Mouse (Mus musculus): ENCODE data around the gene Cpsf7.
"Not testable (repeated sequence)": the region's sequence is repeated elsewhere in the genome, so short reads cannot be mapped to it uniquely, and the experiment has no call there.

The Cpsf7 gene

DNA sequence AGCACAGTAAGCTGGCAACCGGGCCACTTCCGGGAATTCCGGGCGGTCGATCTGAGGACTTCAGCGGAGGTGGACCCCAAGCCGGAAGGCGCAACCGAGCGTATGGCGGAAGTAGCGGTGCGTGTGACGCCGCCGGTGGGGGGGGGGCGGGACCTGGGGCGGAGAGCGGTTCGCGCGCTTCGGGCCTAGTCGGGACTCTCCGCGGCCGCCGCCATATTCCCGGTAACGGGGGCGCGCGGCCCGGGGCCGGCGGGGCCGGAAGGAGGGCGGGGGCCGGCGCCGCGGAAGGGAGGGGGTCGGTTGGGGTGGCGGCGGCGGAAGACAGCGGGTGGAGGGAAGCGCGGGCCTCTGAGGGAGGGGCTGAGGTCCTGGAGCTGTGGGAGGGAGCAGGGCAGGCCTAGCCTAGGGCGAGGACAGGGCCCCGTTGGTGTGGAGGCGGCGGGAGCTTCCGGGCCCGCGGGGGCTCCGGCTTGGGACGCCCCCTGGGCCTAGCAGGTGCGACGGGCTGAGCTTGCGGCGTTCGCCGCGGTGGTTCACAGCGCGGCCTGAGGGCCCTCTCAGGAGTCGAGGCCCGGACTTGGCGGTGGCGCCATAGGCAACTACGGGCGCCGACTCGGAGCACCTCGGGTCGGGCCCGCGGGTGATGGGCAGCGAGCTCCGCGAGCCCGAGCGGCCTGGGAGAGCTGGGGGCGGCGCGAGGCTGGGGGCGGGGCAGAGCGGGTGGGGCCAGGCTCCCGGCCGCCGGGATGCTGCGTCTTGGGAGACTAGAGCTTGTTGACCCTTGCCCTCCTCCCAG, at the start of gene Cpsf7:
Gene Cpsf7, plus strand, starts transcription at position 161 of the 796 bp plus-strand sequence.
- DNase-seq: peak; percentile 88

DNA sequence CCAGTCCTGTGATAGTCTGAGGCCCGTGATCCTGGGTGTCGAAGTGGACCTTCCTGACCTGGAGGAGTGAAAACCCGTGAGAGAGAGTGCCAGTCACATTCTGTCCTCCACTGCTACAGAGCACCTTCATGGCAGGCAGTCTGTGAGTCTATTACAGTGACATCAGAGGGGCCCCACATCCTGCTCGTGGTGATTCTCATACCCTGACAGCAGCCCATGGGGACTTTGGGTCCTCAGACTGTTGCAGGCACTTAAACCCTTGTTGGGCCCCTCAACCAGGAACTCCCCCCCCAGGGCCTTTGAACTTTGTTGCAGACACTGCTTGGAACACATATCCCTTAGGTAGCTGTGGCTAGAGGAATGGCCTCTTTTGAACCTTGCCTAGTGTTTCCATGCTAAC, 45.5 kb upstream of the Cpsf7 start:
- no peak for DNase-seq

DNA sequence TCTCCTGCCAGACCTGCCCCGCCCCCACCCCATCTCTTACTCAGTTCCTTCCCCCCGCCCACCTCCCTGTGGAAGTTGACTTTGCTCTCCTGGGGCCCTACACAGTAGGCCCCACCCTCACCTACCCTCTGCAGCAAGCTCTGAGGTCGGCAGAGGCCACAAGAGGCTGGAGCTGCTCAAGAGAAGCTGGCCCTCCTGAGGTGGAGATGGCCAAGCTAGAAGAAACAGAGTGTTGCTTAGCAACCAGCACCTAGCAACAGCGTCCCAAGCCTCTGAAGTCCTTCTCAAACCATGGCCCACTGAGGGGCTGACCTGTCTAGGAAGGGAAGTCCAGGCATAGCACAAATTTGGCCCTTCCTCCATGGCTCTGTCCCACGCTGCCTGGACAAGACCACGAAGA, 42.4 kb upstream of the Cpsf7 start, which contains the start of gene Ppp1r32:
Gene Ppp1r32, minus strand, starts transcription at position 226 of the 400 bp plus-strand sequence.
- no peak for DNase-seq

DNA sequence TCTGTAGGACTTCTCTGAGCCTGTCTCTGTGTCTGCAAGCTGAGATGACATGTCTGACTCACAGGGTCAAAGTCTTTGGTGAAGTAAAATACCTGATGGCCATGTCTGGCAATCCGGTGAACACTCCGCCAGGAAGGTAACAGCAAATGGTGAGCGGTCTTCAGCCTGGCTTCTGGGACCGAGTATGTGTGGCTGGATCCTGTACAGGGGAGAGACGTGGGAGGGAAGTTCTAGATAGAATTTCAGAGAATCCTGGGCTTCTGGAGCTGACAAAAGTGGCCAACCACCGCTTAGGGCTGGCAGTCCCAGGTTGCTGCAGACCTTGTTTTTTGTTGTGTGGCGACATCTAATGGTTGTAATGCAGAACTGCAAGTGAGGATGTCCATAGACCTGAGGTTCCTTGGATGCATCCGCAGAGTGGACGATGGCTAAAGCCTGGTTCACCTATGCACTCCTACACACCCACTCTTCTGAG, 38.8 kb upstream of the Cpsf7 start:
- DNase-seq: peak; percentile 30

DNA sequence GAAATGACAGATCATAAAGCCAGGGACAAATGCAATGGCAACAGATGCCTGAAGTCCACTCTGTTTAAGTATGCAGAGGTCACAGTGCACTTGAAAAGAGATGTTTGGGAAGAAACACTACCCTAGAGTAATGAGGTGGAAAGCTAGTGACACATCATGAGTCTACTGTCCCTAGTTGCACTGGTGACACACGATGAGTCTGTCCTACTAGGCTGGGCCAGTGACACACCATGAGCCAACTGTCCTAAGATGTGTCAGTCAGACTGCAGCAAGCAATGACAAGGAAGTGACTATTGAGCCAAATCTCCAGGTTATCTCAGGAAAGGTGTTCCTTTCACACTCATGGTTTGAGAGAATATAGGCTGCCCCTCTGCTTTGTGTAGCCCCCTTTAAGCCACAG, 29.4 kb upstream of the Cpsf7 start:
- no peak for DNase-seq

DNA sequence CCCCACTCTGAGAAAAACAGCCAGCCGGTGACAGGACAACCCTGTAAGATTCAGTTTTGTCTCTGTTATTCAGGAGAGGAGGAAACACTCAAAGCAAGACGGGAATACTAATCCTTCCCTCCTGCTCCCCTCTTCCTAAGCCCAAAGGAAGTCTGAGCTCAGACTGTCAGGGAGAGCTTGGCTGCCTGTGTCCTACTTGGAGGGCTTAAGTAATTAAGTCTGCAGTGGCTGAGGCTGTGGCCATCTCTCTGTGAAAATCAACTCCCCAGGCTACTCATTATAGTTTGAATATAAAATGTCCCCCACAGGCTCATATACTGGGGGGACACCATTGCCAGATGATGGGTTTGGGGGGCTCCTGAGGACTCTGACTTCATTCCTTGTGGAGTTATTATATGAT, 28.1 kb upstream of the Cpsf7 start:
- no peak for DNase-seq

DNA sequence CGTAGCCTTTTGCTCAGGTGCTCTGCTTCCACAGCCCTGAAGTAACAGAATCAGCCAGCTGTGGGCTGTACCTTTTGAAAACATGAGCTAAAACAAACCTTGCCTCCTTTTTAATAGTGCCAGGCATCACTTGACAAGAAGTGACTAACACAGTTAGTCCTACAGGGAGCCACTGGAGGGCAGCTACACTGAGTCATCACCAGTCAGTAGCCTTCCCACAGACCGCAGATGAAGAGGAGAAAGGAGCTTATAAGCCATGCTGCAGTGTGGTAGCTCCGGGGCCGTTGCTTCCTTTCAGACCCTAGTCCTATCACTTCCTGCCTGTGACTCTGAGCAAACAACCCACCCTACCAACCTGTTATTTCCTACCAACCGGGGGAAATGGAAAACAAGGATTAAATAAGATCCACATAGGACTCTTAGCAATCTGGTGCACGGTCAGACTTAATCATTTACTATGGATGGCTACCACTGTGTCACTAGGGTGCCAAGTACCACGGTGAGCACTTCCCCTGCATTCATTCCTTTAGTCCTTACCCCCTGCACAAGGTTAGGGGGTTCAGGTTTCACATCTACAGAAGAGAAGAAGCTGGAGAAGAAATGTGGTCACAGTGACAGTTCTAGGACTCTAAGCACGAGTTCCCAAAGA, 27.4 kb upstream of the Cpsf7 start:
- no peak for DNase-seq

DNA sequence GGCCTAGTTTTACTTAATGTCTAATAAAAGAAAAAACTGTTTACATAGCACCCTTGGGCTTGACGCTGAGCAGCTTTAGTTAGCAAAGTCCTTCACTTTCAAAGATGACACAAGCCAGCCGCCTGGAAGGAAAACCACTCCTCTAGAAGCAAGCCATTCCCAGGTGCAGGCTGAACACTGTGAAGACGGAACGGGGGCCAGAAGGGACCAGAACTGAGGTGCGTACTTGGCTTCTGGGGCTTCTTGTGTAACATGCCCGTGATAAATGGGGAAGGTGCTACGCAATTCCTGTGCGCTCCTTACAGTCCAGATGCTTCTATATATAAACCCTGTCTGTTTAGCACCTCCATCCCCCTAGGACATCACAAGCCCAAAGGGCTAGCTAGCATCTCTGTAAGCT, 24.5 kb upstream of the Cpsf7 start:
- no peak for DNase-seq

DNA sequence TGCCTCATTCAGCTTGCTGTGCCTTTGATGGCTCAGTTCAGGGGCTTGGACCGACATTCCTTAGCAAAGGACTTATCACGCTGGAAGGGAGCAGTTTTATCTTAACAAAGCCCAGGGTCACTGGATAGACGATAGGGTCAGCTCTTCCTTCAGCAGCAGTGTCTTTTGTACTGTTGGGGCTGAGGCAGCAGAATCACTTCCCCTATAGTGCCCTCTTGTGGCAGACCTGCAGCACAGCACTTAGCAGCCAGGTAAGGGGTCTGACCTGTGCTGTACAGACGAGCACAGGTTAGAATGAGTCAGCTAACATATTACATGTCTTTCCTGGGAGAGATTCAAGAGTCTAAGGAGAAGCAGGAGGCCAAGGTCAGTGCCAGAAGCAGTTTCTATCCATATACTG, 22.5 kb upstream of the Cpsf7 start:
- DNase-seq: peak; percentile 49

DNA sequence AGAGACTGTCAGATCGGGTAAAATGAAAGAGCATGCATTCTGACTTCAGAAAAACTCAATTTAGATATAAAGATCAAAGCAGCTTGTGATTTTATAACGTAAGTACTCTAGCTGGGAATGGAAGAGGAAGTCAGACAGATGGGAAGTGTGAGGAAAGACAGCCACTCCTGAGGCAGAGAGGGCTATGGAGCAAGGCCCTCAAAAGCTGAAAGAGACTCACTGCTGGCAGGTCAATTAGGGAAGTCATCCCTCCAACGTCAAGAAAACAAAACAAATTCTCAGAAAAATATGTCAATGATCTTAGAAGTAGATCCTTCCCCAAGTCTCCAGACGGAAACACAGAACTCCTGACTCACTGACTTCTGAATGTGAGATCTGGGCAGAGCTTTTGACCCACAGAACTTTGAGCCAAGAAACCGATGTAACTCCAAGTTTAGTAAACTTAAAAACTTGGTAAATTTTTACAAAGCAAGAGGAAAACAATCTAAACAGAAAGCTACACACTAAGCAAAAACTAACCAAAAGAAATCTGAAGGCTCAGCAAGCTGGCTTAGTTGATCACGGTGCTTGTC, 14.2 kb upstream of the Cpsf7 start:
- no peak for DNase-seq

DNA sequence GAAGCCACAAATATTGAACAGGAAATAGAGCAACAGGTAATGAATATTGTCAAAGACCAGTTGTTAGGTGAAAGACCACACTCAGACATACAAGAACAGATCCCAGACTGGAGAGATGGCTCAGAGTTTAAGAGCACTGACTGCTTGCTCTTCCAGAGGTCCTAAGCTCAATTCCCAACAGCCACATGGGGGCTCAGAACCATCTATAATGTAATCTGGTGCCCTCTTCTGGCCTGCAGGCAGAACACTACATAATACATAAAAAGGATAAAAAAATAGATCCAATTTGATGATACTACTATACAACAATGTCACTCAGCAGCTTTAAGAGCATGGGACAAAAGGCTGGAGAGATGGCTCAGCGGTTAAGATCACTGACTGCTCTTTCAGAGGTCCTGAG, 4.7 kb upstream of the Cpsf7 start:
- DNase-seq: no peak

DNA sequence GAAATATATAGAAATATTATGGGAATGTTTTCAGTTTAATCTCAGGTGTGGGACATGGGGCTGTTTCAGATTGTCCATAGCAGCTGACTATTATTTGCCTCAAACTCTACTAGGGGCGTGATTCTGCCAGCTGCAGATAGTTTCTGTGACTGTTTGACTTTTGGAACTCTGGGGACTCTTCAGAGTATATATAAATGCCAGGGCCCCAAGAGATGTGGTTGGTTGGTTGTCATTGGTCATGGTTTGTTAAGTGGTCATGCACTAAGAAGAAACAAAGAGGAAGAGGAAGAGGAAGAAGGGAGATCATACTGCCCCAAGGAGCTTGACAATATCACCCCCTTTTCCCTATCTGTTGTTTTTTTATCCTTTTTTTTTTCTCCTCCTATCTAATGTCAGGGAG, 3.1 kb upstream of the Cpsf7 start:
- no peak for DNase-seq

DNA sequence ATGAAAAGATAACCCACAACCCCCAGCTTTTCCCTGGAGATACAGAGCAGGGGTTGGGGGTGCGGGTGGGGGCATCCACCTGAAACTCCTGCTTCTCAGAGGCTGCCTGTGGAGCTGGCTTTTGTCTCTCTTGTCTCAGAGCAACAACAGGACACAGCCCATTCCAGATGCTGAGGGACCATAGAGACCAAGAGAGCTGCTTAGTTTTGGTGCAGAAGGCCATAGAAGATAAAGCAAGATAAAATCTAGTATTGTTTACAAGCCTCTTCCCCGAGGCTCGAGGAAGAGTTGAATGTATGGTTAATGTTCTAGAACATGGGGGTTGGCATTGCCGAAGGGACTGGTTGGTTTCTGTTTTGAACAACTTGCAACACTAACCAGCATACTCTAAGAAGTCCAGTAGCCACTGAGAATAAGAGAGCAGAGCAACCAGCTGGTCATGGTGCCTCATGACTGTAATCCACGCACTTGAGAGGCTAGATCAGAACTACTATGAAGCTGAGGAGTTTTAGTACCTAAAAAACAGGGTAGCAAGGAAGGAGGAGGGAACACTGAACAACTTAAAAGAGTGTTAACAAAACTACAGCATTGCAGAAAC, 1.5 kb upstream of the Cpsf7 start:
- DNase-seq: no peak

DNA sequence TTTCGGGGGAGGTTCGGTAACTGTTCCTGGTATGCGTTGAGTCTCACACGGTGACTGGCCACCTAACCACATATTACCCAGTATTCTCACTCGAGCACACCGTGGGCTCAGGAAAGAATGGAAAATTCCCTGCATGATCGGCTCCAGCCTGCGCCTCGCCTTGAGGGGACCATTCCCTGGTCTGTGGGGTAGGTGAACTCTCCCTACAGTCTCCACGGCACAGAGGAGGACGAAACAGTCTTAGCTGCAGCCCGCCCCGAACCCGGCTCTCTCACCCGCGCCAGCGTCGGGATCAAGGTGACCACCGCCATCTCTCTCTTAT, 321 bp upstream of the Cpsf7 start:
- no peak for DNase-seq

DNA sequence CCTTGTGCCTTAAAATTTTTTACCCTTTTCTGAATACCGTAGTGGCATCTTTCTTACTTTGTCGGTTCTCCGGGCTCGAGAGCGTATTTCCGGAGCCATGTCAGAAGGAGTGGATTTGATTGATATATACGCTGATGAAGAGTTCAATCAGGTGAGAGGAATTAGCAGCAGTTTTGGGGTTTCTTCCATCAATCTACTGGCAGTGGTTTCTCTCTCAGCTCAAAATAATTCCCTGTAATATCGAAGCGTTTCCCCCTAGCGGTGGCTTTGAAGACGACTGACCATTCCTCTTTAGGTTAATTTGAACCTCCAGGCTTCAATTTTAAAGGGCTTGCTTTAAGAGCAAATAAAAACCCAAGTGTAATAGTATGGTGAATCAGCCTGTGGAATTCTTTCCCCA, 844 bp downstream of the Cpsf7 start, which contains the start of gene Sdhaf2:
Gene Sdhaf2, minus strand, starts transcription at position 233 of the 400 bp plus-strand sequence.
- no peak for DNase-seq

DNA sequence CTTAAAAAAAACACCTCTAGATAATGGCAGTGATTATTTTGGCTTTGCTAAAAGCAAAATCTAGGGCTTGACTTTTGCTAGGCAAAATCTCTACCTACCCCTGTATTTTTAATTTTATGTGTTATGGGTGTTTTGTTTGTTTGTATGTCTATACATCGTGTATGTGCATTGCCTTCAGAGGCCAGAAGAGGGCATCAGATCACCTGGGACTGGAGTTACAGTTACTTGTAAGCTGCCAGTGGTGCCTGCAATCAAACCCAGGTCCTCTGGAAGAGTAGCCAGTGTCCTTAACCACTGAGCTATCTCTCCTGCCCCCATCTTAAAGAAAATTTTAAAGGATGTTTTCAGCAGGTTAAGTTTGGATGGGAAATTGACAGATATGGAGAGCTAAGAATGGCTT, 5.0 kb downstream of the Cpsf7 start:
- no peak for DNase-seq

DNA sequence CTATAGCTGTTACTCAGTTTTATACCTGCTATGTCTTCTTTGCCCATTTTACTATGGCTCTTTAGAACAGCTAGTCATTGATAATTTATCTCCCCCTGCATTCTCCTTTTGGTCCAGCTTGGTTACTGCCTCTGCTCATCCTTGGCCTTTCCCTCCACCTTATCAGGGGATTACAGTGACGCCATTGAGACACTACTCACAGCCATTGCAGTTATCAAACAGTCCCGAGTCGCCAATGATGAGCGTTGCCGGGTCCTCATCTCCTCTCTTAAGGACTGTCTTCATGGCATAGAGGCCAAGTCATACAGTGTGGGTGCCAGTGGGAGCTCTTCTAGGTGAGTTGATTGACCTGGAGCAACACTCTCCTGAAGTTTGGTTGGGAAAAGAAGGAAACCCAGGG, 14.4 kb downstream of the Cpsf7 start:
- no peak for DNase-seq

DNA sequence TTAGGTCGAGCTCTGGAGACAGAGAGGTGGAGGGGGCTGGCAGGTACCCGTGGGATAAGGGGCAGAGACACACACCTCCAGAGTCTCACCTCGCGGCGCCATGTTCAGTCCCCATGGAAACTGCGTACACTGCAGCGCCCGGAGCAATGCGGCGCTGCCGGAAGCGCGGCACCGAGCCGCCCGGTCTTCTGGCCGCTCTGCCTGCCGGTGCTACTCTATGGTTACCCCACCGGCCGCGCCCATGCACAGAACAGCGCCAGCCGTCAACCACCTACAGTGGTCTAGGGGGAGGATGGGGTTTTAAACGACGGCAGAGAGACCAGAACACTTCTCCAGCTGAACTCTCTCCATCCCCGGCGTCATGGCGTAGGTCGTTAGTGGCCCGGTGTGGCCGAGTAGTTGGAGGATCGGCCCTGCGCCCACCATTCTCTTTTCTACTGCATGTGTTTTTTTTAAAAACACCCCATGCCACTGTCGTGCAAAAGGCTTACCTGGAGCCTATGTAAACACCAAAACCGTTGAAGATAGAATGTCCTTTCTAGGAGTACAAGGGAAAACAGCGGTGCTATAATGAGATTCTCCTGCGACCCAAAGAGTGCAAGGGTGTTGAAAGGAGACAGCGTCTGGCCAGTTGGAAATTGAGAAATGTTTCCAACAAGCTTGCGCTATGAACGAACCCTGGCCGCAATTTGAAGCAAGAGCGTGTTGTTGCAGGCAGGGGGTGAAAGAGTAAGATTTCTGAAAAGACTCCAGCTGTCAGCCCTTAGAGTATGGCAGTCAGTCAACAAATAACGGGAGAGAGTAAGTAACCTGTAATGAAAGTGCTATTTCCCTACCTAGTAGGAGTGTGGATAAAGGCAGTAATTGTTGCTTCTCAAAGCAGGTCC, 30.8 kb downstream of the Cpsf7 start, which contains the start of gene Tmem216:
Gene Tmem216, minus strand, starts transcription at position 615 of the 887 bp plus-strand sequence.
- peak; percentile 88 for DNase-seq

DNA sequence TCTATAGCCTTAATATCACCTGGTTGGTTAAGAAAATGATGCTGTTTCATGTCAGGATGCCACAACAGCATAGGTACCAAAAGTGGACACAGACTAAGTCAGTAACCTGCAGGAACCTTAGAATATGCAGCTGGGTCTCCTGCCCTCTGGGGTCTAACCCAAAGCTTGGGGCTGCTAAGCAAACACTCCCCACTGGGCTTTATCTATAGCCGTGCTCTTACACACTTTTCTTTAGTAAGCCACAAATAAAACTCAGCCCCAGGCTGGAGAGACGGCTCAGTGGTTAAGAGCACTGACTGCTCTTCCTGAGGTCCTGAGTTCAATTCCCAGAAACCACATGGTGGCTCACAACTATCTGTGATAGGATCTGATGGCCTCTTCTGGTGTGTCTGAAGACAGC, 31.9 kb downstream of the Cpsf7 start:
- DNase-seq: no peak

DNA sequence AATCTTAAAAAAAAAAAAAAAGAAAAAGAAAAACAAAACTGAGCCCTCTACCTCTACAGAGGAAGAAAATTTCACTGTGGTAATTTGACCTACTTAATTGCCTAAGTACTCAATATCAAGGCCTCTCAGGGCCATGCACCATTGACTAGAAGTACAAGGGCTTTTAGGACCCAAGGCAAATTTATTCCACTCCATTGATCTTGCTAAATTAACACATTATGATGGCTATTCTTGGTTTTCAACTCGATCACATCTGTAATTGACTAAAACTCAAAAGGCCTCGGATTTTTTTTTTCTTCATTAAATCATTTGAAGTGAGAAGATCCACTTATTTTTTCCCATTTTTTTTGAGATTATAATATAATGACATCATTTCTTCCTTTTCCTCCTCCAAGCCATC, 32.4 kb downstream of the Cpsf7 start:
- no peak for DNase-seq

DNA sequence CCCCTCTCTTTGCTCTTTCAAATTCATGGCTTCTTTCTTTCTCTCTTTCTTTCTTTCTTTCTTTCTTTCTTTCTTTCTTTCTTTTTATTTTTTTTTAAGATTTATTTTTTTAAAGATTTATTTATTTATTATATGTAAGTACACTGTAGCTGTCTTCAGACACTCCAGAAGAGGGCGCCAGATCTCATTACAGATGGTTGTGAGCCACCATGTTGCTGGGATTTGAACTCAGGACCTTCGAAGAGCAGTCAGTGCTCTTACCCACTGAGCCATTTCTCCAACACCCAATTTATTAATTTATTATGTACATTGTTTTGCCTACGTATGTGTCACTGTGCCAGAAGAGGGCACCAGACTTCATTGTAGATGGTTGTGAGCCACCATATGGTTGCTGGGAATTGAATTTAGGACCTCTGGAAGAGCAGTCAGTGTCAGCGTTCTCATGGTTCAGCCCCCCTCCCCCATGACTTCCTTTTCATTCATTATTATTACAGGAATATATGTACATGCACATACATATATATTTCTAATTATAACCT, 32.8 kb downstream of the Cpsf7 start:
- not testable (repeated sequence) for DNase-seq

DNA sequence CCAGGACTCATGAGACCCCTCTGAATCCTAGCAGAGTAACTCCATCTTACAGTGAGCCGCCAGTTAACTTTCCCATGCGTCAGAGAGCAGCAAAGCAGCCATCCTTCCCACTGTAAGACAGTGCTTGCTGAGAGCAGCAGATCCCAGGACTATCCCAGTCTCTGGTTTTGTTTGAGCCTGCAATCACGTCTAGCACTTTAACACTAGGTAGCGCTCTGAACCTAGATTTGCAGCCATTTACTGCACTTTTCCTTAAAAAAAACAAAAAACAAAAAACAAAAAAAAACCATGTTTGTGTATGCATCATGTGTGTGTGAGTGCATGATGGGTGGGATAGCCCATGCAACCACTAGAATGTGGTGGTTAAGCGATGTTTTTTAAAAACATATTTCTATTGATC, 35.0 kb downstream of the Cpsf7 start:
- no peak for DNase-seq
